Mouse (Mus musculus) lung, postnatal 0 days (tissue): ENCODE data around the gene Lgals3. TPM values are rescaled to one million over a fixed set of nuclear protein-coding genes. Genes with fewer than 3 reads are reported as not detected.
A peak's percentile ranks its signal among the peaks of the same experiment; 100 is the strongest.

Source experiments
- ATAC-seq: fragments of 200-750 bp; cut with Nextera tagmentation; 2 replicates; pipeline ENCODE4 v1.8.0; 2017; ENCODE audit warnings: moderate library complexity
- DNase-seq: peaks from one replicate; pipeline ENCODE4 v3.0.0-alpha.2; 2016; ENCODE audit warnings: low spot score
- H3K27ac ChIP-seq: fragments of 300-500 bp; sonication (generic); 2 replicates; pipeline ENCODE4 v1.5.1; 2014; ENCODE audit warnings: antibody characterized with exemption, mild to moderate bottlenecking, low read length, mixed read lengths
- H3K27me3 ChIP-seq: fragments of 300-500 bp; sonication (generic); replicated peaks from 2 replicates; pipeline ENCODE4 v1.6.1; 2014; ENCODE audit warnings: low read length, mixed read lengths; ENCODE audit not compliant: insufficient read depth
- H3K36me3 ChIP-seq: fragments of 300-500 bp; sonication (generic); 2 replicates; pipeline ENCODE4 v1.6.1; 2014; ENCODE audit warnings: low read length, mixed read lengths; ENCODE audit not compliant: insufficient read depth
- H3K4me1 ChIP-seq: fragments of 300-500 bp; sonication (generic); 2 replicates; pipeline ENCODE4 v1.6.1; 2014; ENCODE audit warnings: antibody characterized with exemption, low read depth, low read length, mixed read lengths; ENCODE audit not compliant: insufficient read depth
- H3K4me2 ChIP-seq: fragments of 300-500 bp; sonication (generic); replicated peaks from 2 replicates; pipeline ENCODE4 v1.6.1; 2014; ENCODE audit warnings: low read depth, mild to moderate bottlenecking, low read length, moderate library complexity, mixed read lengths
- H3K4me3 ChIP-seq: fragments of 300-500 bp; sonication (generic); 2 replicates; pipeline ENCODE4 v1.5.1; 2014; ENCODE audit warnings: low read depth, low read length
- H3K9ac ChIP-seq: fragments of 300-500 bp; sonication (generic); replicated peaks from 2 replicates; pipeline ENCODE4 v1.6.1; 2014; ENCODE audit warnings: low read depth, mild to moderate bottlenecking
- H3K9me3 ChIP-seq: fragments of 300-500 bp; sonication (generic); 2 replicates; pipeline ENCODE4 v1.6.1; 2016; ENCODE audit warnings: low read length, mixed read lengths
- CTCF ChIP-seq: IDR thresholded peaks from 2 replicates; pipeline ENCODE4 v1.5.1; 2016; ENCODE audit warnings: antibody characterized with exemption, mild to moderate bottlenecking
- EP300 ChIP-seq: IDR thresholded peaks from 2 replicates; pipeline ENCODE4 v1.6.1; 2016; ENCODE audit warnings: antibody characterized with exemption, mild to moderate bottlenecking, control low read depth
- WGBS: fragments of 180-500 bp; shearing (Covaris S2); extraction: QIAGEN DNeasy Blood & Tissue Kit; methylation state at CpG from one replicate; pipeline ENCODE4 v1.1.7; 2014; 5-methylcytosine and 5-hydroxymethylcytosine counted together
- polyA plus RNA-seq: library from polyadenylated mRNA; unstranded; fragments of >200 nt; fragmentation: Nextera tagmentation; extraction: Ambion mirVana; gene quantifications from 2 replicates; pipeline ENCODE4 v1.2.1, GENCODE M21; 2015

Gene Lgals3
- polyA plus RNA-seq, 1 experiment from 2014 or later = 359 TPM

DNA sequence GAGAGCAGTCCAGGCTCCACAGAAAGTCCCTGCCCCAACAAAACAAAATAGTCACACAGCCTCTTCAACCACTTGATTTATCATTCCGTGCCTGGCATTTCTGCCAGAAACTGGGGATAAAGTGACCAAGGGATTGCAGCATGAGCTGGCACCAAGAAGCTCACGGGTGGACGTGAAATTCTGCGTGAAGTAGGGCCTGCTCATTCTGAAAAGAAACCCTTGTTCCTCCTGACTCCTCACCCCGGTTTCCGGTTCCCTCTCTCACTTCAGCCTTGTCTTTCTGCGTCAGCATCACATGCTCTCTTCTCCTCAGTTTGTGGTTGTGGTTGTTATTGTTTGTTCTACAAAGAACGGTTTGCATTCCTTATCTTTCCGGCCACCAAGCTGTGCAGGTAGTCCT lies 5.7 kb upstream of the Lgals3 start:
- H3K27ac ChIP-seq = no peak overlapping the region
- no peak for DNase-seq

DNA sequence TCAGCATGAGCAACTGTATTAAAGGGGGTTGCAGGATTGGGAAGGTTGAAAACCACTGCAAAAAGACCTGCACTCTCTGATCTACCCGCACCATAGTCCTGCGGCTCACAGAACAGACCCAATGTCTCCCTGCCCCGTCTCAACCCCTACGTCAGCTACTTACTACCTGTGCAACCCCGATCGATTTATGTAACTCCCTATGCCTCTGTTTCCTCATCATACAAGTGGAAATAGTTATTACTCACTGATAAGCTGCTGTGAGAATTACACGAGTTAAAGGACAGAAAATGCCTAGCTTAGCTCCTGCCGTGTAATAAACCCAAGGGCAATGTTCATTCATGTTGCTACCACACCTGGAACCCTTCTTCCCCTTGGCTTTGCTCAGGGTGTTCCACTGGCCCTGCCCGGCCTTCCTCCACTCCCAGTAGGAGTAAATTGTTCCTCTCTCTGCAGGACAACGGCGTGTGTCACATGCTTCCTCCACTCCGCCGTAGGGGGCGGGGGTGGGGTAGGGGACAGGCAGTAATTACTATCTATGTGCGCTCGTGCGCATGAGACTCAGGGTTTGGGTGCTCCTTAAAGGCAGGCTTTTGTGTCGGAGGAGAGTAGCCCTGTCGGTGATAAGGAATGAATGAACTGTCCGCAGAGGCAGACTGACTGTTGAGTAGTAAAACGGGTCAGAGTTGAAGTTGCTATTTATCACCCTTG lies 2.7 kb upstream of the Lgals3 start:
- TF ChIP-seq EP300 (no peak), CTCF (no peak)
- 29% methylated on average over 21 of the region's 21 CpGs for WGBS
- Histone ChIP-seq H3K27me3 (no peaks in the 10 kb centered on the region), H3K4me3 (no peak overlapping the region), H3K4me1 (peaks cover 15% of the 10 kb centered on the region), H3K27ac (no peak overlapping the region), H3K9me3 (no peaks in the 10 kb centered on the region), H3K9ac (no peak overlapping the region), H3K4me2 (peak overlapping the region; percentile 34; the same call in 1 of the 2 replicates), H3K36me3 (no peaks in the 10 kb centered on the region)
- DNase-seq = peak; percentile 37
- peak; percentile 9; the same call in 1 of the 2 replicates for ATAC-seq

More for the DNA sequence above, 5.7 kb upstream of the Lgals3 start:
- Histone ChIP-seq H3K36me3 (no peaks in the 10 kb centered on the region), H3K9ac (no peak overlapping the region), H3K9me3 (no peaks in the 10 kb centered on the region), H3K27me3 (no peaks in the 10 kb centered on the region), H3K4me3 (no peak overlapping the region), H3K4me1 (peaks cover 12% of the 10 kb centered on the region), H3K4me2 (no peak overlapping the region)
- WGBS = 59% methylated on average over 9 of the region's 9 CpGs
- ATAC-seq = 0 out of 2 replicates have a peak, but pooled peaks have one; percentile 16
- TF ChIP-seq EP300 (no peak), CTCF (no peak)

DNA sequence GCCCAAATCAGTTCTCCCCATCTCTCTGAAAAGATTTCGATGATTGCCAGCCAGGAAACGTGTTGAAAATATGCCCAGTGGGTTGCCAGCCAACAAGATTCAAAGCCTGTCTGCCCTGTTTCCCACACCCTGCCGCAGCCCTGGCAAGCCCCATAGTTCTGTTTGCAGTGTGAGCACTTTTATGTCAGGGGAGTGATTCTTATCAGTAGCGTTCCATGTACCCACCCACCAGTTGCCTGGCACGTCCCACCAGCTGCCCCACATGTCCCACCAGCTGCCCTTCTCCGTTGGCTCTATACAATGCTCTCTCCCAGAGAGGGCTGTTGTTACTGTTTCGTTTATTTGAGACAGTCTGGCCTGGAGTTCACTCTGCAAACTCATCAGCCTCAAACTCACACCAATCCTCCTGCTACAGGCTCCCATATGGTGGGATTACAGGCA lies 650 bp upstream of the Lgals3 start:
- TF ChIP-seq CTCF (no peak), EP300 (no peak)
- peak overlapping the region; percentile 69 for H3K27ac ChIP-seq
- H3K9me3 ChIP-seq = no peaks in the 10 kb centered on the region
- no peaks in the 10 kb centered on the region for H3K36me3 ChIP-seq
- H3K9ac ChIP-seq = 0 out of 2 replicates have a peak overlapping the region, but pooled peaks have one; percentile 19
- no peak overlapping the region for H3K4me2 ChIP-seq
- peaks cover 15% of the 10 kb centered on the region for H3K4me1 ChIP-seq
- ATAC-seq (peak; percentile 58), DNase-seq (peak; percentile 74)
- no peaks in the 10 kb centered on the region for H3K27me3 ChIP-seq
- WGBS = 17% methylated on average over 7 of the region's 7 CpGs
- H3K4me3 ChIP-seq = no peak overlapping the region

DNA sequence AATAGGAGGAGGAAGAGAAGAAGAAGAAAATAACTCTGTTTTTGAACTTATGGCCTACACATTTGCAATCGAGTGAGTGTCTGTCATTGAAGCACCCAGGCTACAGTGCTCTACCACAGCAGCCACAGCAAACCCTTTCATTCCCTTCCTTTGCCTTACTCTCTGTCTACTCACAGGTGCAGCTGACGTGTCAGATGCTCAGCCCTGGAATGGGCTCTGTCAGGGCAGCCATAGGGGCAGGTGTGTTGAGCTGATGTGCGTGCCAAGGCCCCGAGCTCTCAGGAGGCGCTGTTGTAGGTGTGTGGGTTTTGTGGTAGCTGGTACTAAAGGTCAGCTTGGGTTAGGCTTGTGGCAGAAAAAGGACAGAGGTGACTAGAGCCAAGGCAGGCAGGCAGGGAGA lies 2.2 kb downstream of the Lgals3 start:
- H3K4me2 ChIP-seq = no peak overlapping the region
- TF ChIP-seq CTCF (no peak), EP300 (no peak)
- H3K4me1 ChIP-seq = peaks cover 15% of the 10 kb centered on the region
- DNase-seq (no peak), ATAC-seq (no peak)
- H3K9me3 ChIP-seq = no peaks in the 10 kb centered on the region
- H3K27ac ChIP-seq = no peak overlapping the region
- H3K36me3 ChIP-seq = no peaks in the 10 kb centered on the region
- H3K9ac ChIP-seq = no peak overlapping the region
- H3K27me3 ChIP-seq = peaks cover 9% of the 10 kb centered on the region; the same call in 1 of the 2 replicates
- H3K4me3 ChIP-seq = no peak overlapping the region
- 88% methylated on average over 5 of the region's 5 CpGs for WGBS

DNA sequence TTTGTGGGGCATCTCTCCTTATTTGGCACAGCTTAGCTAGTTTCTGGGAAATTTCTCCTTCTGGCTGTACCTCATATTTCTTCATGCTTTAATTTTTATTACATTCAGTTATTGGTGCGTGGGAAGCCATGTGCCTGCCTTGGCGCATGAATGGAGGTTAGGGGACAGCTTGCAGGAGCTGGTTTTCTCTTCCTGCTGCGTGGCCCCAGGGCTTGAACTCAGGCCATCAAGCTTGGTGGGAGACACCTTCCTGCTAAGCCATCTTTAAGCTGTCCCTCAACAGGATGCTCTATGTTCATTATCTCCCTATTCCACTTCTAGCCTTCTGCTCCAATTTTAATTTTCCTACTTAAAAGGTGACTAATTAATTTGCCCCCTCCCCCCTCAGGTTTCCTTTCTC lies 3.2 kb downstream of the Lgals3 start:
- DNase-seq (no peak), ATAC-seq (no peak)
- H3K9me3 ChIP-seq = no peaks in the 10 kb centered on the region
- peaks cover 9% of the 10 kb centered on the region; the same call in 1 of the 2 replicates for H3K27me3 ChIP-seq
- no peak overlapping the region for H3K4me2 ChIP-seq
- no peak overlapping the region for H3K27ac ChIP-seq
- H3K36me3 ChIP-seq = no peaks in the 10 kb centered on the region
- 78% methylated on average over 3 of the region's 3 CpGs for WGBS
- TF ChIP-seq CTCF = no peak
- TF ChIP-seq EP300 = no peak
- peaks cover 8% of the 10 kb centered on the region for H3K4me1 ChIP-seq
- H3K4me3 ChIP-seq = no peak overlapping the region
- no peak overlapping the region for H3K9ac ChIP-seq

DNA sequence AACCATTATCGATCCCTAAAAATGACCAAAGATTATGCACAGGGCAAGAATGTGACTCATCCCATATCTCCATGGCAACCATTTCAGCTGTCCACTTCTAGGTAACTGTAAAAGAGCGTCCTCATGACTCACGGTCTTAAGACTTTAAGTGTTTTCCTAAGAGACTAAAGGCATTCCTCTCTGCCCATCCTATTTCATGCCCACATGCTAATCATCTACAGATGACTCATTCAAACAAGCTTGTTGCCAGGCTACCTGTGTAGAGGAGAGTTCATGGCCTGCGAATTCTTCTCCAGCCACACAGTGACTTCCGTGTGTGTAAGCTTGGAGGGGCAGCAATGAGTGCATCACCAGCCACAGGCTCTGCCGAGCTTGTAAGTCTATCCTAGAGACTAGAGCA lies 4.1 kb downstream of the Lgals3 start:
- H3K27ac ChIP-seq = no peak overlapping the region
- H3K27me3 ChIP-seq = peaks cover 9% of the 10 kb centered on the region; the same call in 1 of the 2 replicates
- no peaks in the 10 kb centered on the region for H3K36me3 ChIP-seq
- H3K4me2 ChIP-seq = no peak overlapping the region
- no peaks in the 10 kb centered on the region for H3K9me3 ChIP-seq
- DNase-seq = peak; percentile 94
- peak; percentile 94 for TF ChIP-seq EP300
- no peak for TF ChIP-seq CTCF
- no peak overlapping the region for H3K9ac ChIP-seq
- H3K4me3 ChIP-seq = no peak overlapping the region
- peak; percentile 79 for ATAC-seq
- WGBS = 46% methylated on average over 6 of the region's 6 CpGs
- H3K4me1 ChIP-seq = peaks cover 5% of the 10 kb centered on the region
